Mouse (Mus musculus): Measurements from ENCODE around the gene Hdac5.

The Hdac5 gene

GRCm38 (mm10) chr11:102246871-102247270 lies 16.9 kb upstream of the Hdac5 start:
- DNase-seq (ENCODE audit: low read depth, low spot score): no peak
- Histone ChIP-seq H3K27me3 (ENCODE audit: control insufficient read depth, insufficient read depth, low read length, poor library complexity, severe bottlenecking) (no peaks in the 10 kb centered on the region), H3K36me3 (ENCODE audit: control insufficient read depth, insufficient read depth, low read length, poor library complexity, severe bottlenecking) (no peaks in the 10 kb centered on the region)

GRCm38 (mm10) chr11:102246273-102246635 lies 16.3 kb upstream of the Hdac5 start:
- no peak for DNase-seq (ENCODE audit: low read depth, low spot score)
- Histone ChIP-seq H3K27me3 (ENCODE audit: control insufficient read depth, insufficient read depth, low read length, poor library complexity, severe bottlenecking) (no peaks in the 10 kb centered on the region), H3K36me3 (ENCODE audit: control insufficient read depth, insufficient read depth, low read length, poor library complexity, severe bottlenecking) (no peaks in the 10 kb centered on the region)

DNA sequence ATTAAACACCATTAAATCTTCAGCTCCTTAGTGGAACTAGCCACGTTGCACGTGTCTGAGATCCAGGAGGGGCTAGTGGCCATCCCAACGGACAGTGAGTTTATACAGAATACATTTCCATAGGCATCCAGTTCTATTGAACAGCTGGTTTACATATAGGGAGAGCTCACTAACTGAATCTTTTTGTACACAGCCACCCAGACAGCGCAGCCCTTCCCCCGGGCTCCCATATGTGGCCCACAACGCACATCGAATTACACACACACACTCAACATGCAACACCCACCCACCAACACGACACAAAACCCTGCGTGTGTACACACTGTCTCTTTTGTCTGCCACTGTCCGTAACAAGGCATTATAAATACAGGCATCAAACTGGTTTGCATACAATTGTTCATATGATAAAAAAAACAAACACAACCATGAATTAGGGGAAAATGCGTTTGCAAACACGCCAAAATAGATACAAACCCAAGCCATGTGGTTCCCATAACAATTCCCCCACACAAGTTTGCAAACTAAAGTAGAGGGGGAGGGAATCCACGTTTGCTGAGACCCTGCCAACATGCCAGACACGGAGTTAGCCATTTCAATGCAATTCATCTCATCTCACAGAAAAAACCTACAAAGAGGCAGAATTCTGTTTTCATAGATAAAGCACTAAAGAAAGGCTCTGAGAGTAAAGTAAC lies 15.8 kb upstream of the Hdac5 start:
- H3K36me3 ChIP-seq (ENCODE audit: control insufficient read depth, insufficient read depth, low read length, poor library complexity, severe bottlenecking): no peaks in the 10 kb centered on the region
- DNase-seq (ENCODE audit: low read depth, low spot score): no peak
- no peaks in the 10 kb centered on the region for H3K27me3 ChIP-seq (ENCODE audit: control insufficient read depth, insufficient read depth, low read length, poor library complexity, severe bottlenecking)

- peak; percentile 69 for DNase-seq (ENCODE audit: low read depth, low spot score)
- H3K36me3 ChIP-seq (ENCODE audit: control insufficient read depth, insufficient read depth, low read length, poor library complexity, severe bottlenecking): no peaks in the 10 kb centered on the region
- H3K27me3 ChIP-seq (ENCODE audit: control insufficient read depth, insufficient read depth, low read length, poor library complexity, severe bottlenecking): no peaks in the 10 kb centered on the region
Measured at GRCm38 (mm10) chr11:102244926-102245449, 15.0 kb upstream of the Hdac5 start.

DNA sequence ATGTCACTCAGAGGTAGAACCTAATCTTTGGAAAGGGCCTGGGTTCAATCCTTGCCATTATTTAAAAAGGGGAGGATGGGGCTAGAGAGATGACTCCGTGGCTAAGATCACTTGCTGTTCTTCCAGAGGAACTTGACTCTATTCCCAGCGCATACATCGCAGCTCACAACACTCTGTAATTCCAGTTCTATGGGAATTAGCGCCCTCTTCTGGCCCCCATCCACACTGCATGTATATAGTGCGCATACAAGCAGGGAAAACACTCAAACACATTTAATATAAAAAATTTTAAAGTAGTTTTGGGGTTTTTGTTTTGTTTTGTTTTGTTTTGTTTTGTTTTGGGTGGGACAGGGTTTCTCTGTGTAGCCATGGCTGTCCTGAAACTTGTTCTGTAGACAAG lies 11.9 kb upstream of the Hdac5 start:
- Histone ChIP-seq H3K27me3 (ENCODE audit: control insufficient read depth, insufficient read depth, low read length, poor library complexity, severe bottlenecking) (no peaks in the 10 kb centered on the region; the same call in 1 of the 2 replicates), H3K36me3 (ENCODE audit: control insufficient read depth, insufficient read depth, low read length, poor library complexity, severe bottlenecking) (no peaks in the 10 kb centered on the region)
- no peak for DNase-seq (ENCODE audit: low read depth, low spot score)

DNA sequence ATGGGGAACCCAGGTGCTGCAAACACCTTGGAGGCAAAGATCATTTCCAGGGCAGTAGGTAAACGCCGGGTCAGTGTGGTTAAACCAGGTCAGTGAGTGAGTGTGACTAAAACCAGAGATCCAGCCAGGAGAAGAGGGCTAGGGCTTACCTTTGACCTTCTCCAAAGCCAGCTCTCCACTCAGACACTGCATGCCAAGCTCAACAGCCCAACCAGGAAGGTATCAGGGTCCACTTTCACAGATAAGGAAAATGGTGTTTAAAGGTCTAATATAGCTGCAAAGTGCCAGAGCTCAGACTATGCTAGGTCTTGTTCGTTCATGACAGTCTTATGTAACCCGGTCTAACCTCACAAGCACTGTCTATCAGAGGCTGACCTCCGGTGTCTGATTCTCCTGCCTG lies 11.3 kb upstream of the Hdac5 start:
- no peaks in the 10 kb centered on the region for H3K36me3 ChIP-seq (ENCODE audit: control insufficient read depth, insufficient read depth, low read length, poor library complexity, severe bottlenecking)
- no peaks in the 10 kb centered on the region; the same call in 1 of the 2 replicates for H3K27me3 ChIP-seq (ENCODE audit: control insufficient read depth, insufficient read depth, low read length, poor library complexity, severe bottlenecking)
- DNase-seq (ENCODE audit: low read depth, low spot score): no peak

- Histone ChIP-seq H3K27me3 (ENCODE audit: control insufficient read depth, insufficient read depth, low read length, poor library complexity, severe bottlenecking) (no peaks in the 10 kb centered on the region; the same call in 1 of the 2 replicates), H3K36me3 (ENCODE audit: control insufficient read depth, insufficient read depth, low read length, poor library complexity, severe bottlenecking) (no peaks in the 10 kb centered on the region)
- DNase-seq (ENCODE audit: low read depth, low spot score): no peak
Measured at GRCm38 (mm10) chr11:102240636-102241035, 10.7 kb upstream of the Hdac5 start.

DNA sequence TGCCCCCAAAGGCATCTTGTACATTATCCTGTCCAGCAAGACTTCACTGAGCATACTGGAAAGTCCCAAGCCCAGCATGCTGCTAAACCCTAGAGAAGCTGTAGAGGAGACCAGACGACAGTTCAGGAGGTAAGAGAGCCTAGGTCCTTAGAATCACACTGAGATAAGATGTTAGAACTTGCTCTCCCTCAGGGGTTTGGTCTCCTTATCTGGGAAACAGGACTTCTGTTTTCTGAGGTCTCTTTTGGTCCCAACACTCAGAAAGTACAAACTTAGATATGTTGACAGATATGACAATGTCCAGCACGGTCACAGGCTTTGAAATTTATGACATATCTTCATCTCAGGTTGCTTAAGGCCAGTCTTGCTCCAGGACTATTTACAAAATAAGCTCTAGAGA lies 6.1 kb upstream of the Hdac5 start:
- H3K27me3 ChIP-seq (ENCODE audit: control insufficient read depth, insufficient read depth, low read length, poor library complexity, severe bottlenecking): no peaks in the 10 kb centered on the region; the same call in 1 of the 2 replicates
- no peak for DNase-seq (ENCODE audit: low read depth, low spot score)
- H3K36me3 ChIP-seq (ENCODE audit: control insufficient read depth, insufficient read depth, low read length, poor library complexity, severe bottlenecking): no peaks in the 10 kb centered on the region

DNA sequence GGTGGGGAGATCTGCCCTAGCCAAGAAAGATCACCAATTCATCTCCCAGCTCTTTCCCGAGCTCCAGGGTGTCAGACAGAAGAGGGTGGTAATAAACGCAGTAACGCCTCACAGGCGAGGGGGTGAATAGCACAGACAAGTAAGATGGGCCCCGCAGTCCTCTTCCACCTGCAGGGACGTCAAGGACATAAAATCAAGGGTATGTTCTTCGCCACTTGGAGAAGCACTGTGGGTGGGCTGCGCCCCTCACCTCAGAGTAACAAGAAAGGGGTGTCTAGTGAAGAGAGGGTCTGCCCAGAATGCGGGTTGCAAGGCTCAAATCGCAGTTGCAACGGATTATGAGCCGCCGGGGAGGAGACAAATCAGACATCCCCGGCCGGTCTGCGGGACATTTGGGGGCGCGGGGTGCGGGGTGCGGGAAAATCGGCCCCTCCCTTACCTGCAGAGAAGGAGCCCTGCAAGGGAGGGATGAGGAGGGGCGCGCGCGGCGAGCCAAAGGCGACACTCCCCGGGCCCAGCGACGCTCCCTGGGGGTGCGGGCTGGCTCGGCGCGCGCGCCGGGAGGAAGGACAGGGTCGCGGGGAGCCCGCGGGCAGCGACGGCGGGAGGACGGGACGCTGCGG lies 524 bp downstream of the Hdac5 start:
- DNase-seq (ENCODE audit: low read depth, low spot score): peak; percentile 47
- no peaks in the 10 kb centered on the region for H3K27me3 ChIP-seq (ENCODE audit: control insufficient read depth, insufficient read depth, low read length, poor library complexity, severe bottlenecking)
- H3K36me3 ChIP-seq (ENCODE audit: control insufficient read depth, insufficient read depth, low read length, poor library complexity, severe bottlenecking): no peaks in the 10 kb centered on the region

- H3K27me3 ChIP-seq (ENCODE audit: control insufficient read depth, insufficient read depth, low read length, poor library complexity, severe bottlenecking): no peaks in the 10 kb centered on the region
- no peak for DNase-seq (ENCODE audit: low read depth, low spot score)
Measured at GRCm38 (mm10) chr11:102228646-102229268, 1.2 kb downstream of the Hdac5 start.

DNA sequence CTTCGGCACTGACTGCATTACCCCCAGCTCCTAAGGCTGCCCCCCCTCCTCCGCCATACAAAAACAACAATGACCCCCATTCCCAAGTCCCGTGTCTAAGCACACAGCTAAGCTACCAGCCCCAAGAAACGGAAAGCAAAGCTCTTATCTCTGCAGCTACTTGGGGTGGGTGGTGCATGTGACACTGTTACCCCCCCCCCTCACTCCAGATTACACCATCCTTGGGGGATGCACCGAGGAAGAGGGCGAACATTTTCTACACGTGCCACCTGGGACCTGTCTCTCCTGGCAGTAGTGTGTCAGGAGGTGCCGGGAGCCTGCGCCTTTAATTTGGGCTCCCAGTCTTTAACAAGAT lies 1.8 kb downstream of the Hdac5 start:
- Histone ChIP-seq H3K36me3 (ENCODE audit: control insufficient read depth, insufficient read depth, low read length, poor library complexity, severe bottlenecking) (peaks cover 3% of the 10 kb centered on the region; the same call in 1 of the 2 replicates), H3K27me3 (ENCODE audit: control insufficient read depth, insufficient read depth, low read length, poor library complexity, severe bottlenecking) (no peaks in the 10 kb centered on the region)
- no peak for DNase-seq (ENCODE audit: low read depth, low spot score)

More at GRCm38 (mm10) chr11:102228646-102229268, 1.2 kb downstream of the Hdac5 start:
- peaks cover 3% of the 10 kb centered on the region; the same call in 1 of the 2 replicates for H3K36me3 ChIP-seq (ENCODE audit: control insufficient read depth, insufficient read depth, low read length, poor library complexity, severe bottlenecking)

DNA sequence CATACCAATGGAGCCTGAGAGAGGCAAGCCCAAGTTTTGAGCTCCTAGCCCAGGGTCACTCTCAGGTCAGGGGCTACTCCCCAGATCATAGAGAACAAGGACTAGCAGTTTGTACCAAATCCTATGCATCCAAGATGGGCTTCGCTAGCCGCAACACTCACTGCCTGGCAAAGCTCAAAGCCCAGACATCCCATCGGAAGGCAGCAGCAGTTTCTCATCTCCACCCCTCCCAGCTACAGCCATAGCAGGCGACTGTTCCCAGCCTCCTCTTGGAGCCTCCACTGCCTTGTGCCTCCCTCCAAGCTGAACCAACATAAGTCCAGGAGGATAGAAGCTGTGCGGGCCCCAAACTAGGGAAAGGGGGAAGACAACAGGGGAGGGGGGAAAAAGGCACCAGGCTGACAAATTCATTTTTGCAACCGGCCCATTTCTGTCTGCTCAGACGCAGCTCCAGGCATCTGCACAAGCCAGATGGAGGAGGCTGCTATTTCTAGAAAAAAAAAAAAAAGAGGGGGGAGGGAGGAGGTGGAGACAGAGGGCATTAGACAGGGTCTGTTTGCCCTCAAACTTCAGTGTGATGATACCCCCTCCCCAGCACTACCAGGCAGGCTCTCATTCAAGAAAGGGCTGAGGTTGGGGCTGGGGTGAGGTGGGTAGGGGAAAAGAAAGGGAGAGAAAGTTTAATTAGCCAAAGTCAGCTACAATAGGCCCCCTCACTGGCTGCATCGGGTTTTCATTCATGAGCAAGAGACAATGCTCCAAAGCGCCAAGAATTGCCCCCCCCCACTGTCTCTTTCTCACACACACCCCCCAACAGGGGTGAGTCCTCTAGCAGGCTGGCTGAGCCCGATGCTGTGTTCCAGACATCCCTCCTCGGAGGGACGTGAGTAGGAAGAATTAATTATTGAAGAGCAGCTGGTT lies 2.4 kb downstream of the Hdac5 start:
- Histone ChIP-seq H3K27me3 (ENCODE audit: control insufficient read depth, insufficient read depth, low read length, poor library complexity, severe bottlenecking) (no peaks in the 10 kb centered on the region), H3K36me3 (ENCODE audit: control insufficient read depth, insufficient read depth, low read length, poor library complexity, severe bottlenecking) (peaks cover 3% of the 10 kb centered on the region; the same call in 1 of the 2 replicates)
- no peak for DNase-seq (ENCODE audit: low read depth, low spot score)

GRCm38 (mm10) chr11:102226067-102226978 lies 3.6 kb downstream of the Hdac5 start:
- H3K36me3 ChIP-seq (ENCODE audit: control insufficient read depth, insufficient read depth, low read length, poor library complexity, severe bottlenecking): peaks cover 3% of the 10 kb centered on the region; the same call in 1 of the 2 replicates
- DNase-seq (ENCODE audit: low read depth, low spot score): no peak
- no peaks in the 10 kb centered on the region for H3K27me3 ChIP-seq (ENCODE audit: control insufficient read depth, insufficient read depth, low read length, poor library complexity, severe bottlenecking)
